Mouse (Mus musculus): ENCODE results near the gene Grin2d. TPM values are rescaled to one million over a fixed set of nuclear protein-coding genes. Genes with fewer than 3 reads are reported as not detected.

Gene Grin2d
- polyA plus RNA-seq, 1 experiment from 2014 or later: 0.43 TPM

DNA sequence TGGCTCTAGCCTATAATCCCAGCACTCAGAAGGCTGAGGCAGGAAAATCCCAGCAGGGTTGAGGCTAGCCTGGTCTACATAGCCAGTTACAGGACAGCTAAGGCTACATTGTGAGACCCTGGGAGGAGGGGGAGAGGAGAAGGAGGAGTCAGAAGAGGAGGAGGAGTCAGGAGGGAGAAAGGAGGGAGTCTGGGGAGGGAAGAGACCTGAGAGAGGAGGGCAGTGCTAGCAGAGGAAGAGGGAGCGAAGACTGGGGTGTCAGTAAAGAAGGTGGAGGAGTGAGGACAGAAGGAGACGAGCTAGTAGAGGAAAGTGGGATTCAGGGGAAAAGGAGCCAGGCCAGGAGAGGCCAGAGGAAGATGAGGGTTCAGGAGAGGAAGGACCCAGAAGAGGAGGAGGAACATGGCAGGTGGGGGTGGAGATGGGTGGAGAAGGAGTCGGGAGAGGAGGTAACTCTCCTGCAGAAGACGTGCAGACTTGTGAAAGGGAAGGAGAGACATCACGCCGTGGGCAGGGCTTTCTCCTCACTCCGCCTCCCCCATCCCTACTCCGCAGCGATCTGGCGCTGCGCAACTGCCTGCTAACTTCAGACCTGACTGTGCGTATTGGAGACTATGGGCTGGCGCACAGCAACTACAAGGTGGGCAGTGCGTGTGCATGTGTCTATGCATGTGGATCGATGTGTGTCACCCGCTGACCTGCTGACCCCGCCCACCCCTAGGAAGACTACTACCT is 86.3 kb downstream of the Grin2d start:
- DNase-seq: no peak
- Histone ChIP-seq H3K27me3 (ENCODE audit: insufficient read depth, low read length) (peaks cover 3% of the 10 kb centered on the region; the same call in 1 of the 2 replicates), H3K9me3 (ENCODE audit: low read depth, low read length) (no peaks in the 10 kb centered on the region), H3K4me3 (ENCODE audit: low read depth, low read length) (no peak overlapping the region), H3K4me2 (no peak overlapping the region), H3K9ac (no peak overlapping the region), H3K36me3 (ENCODE audit: insufficient read depth) (peaks cover 22% of the 10 kb centered on the region), H3K27ac (ENCODE audit: low read depth) (no peak overlapping the region), H3K4me1 (ENCODE audit: insufficient read depth) (no peaks in the 10 kb centered on the region)
- no peak for ATAC-seq (ENCODE audit: insufficient read depth)
- WGBS: 74% methylated on average over 17 of the region's 17 CpGs
- no peak for TF ChIP-seq CTCF (IDR thresholded peaks at IDR 0.05; ENCODE audit: low read depth)

GRCm38 (mm10) chr7:45790721-45791120 is 87.5 kb downstream of the Grin2d start:
- Histone ChIP-seq H3K4me2 (no peak overlapping the region), H3K9me3 (ENCODE audit: low read depth, low read length) (no peaks in the 10 kb centered on the region), H3K36me3 (ENCODE audit: insufficient read depth) (peaks cover 22% of the 10 kb centered on the region), H3K4me3 (ENCODE audit: low read depth, low read length) (no peak overlapping the region), H3K4me1 (ENCODE audit: insufficient read depth) (no peaks in the 10 kb centered on the region), H3K9ac (no peak overlapping the region), H3K27me3 (ENCODE audit: insufficient read depth, low read length) (0 out of 2 replicates have a peak, but pooled peaks cover 7% of the 10 kb centered on the region), H3K27ac (ENCODE audit: low read depth) (no peak overlapping the region)
- DNase-seq (no peak), ATAC-seq (ENCODE audit: insufficient read depth) (no peak)
- no peak for TF ChIP-seq CTCF (IDR thresholded peaks at IDR 0.05; ENCODE audit: low read depth)
- 55% methylated on average over 6 of the region's 6 CpGs for WGBS

- no peak overlapping the region for H3K9ac ChIP-seq
- peaks cover 17% of the 10 kb centered on the region; the same call in 1 of the 2 replicates for H3K36me3 ChIP-seq (ENCODE audit: insufficient read depth)
- H3K27me3 ChIP-seq (ENCODE audit: insufficient read depth, low read length): 0 out of 2 replicates have a peak, but pooled peaks cover 7% of the 10 kb centered on the region
- ATAC-seq (ENCODE audit: insufficient read depth) (no peak), DNase-seq (no peak)
- H3K4me2 ChIP-seq: peak overlapping the region; percentile 92
- TF ChIP-seq CTCF (IDR thresholded peaks at IDR 0.05; ENCODE audit: low read depth): no peak
- H3K27ac ChIP-seq (ENCODE audit: low read depth): no peak overlapping the region
- WGBS: 79% methylated on average over 22 of the region's 22 CpGs
- H3K4me3 ChIP-seq (ENCODE audit: low read depth, low read length): no peak overlapping the region; the same call in 1 of the 2 replicates
- H3K4me1 ChIP-seq (ENCODE audit: insufficient read depth): peaks cover 11% of the 10 kb centered on the region; the same call in 1 of the 2 replicates
- no peaks in the 10 kb centered on the region for H3K9me3 ChIP-seq (ENCODE audit: low read depth, low read length)
Observed at GRCm38 (mm10) chr7:45787642-45788041, 90.5 kb downstream of the Grin2d start.

GRCm38 (mm10) chr7:45786661-45787413 is 91.3 kb downstream of the Grin2d start:
- H3K9me3 ChIP-seq (ENCODE audit: low read depth, low read length): no peaks in the 10 kb centered on the region
- H3K9ac ChIP-seq: no peak overlapping the region; the same call in 1 of the 2 replicates
- peaks cover 15% of the 10 kb centered on the region; the same call in 1 of the 2 replicates for H3K36me3 ChIP-seq (ENCODE audit: insufficient read depth)
- 0 out of 2 replicates have a peak, but pooled peaks cover 7% of the 10 kb centered on the region for H3K27me3 ChIP-seq (ENCODE audit: insufficient read depth, low read length)
- ATAC-seq (ENCODE audit: insufficient read depth) (peak; percentile 45), DNase-seq (peak; percentile 69)
- H3K4me3 ChIP-seq (ENCODE audit: low read depth, low read length): peak overlapping the region; percentile 58
- H3K4me2 ChIP-seq: peak overlapping the region; percentile 92
- WGBS: 12% methylated on average over 17 of the region's 17 CpGs
- peaks cover 11% of the 10 kb centered on the region; the same call in 1 of the 2 replicates for H3K4me1 ChIP-seq (ENCODE audit: insufficient read depth)
- no peak for TF ChIP-seq CTCF (IDR thresholded peaks at IDR 0.05; ENCODE audit: low read depth)
- no peak overlapping the region for H3K27ac ChIP-seq (ENCODE audit: low read depth)

- Histone ChIP-seq H3K4me2 (peak overlapping the region; percentile 92), H3K9me3 (ENCODE audit: low read depth, low read length) (no peaks in the 10 kb centered on the region), H3K27me3 (ENCODE audit: insufficient read depth, low read length) (0 out of 2 replicates have a peak, but pooled peaks cover 7% of the 10 kb centered on the region), H3K9ac (peak overlapping the region; percentile 54; the same call in 1 of the 2 replicates), H3K36me3 (ENCODE audit: insufficient read depth) (peaks cover 13% of the 10 kb centered on the region; the same call in 1 of the 2 replicates), H3K4me3 (ENCODE audit: low read depth, low read length) (peak overlapping the region; percentile 58), H3K27ac (ENCODE audit: low read depth) (no peak overlapping the region), H3K4me1 (ENCODE audit: insufficient read depth) (peaks cover 11% of the 10 kb centered on the region; the same call in 1 of the 2 replicates)
- ATAC-seq (ENCODE audit: insufficient read depth) (peak; percentile 50; the same call in 1 of the 2 replicates), DNase-seq (peak; percentile 80)
- under 1% methylated on average over 14 of the region's 14 CpGs for WGBS
- no peak for TF ChIP-seq CTCF (IDR thresholded peaks at IDR 0.05; ENCODE audit: low read depth)
Observed at GRCm38 (mm10) chr7:45786136-45786578, 92.0 kb downstream of the Grin2d start.

GRCm38 (mm10) chr7:45785388-45786135 is 92.6 kb downstream of the Grin2d start:
- peak overlapping the region; percentile 54 for H3K9ac ChIP-seq
- H3K27ac ChIP-seq (ENCODE audit: low read depth): no peak overlapping the region
- WGBS: under 1% methylated on average over 41 of the region's 42 CpGs
- DNase-seq (no peak), ATAC-seq (ENCODE audit: insufficient read depth) (peak; percentile 25)
- H3K4me1 ChIP-seq (ENCODE audit: insufficient read depth): peaks cover 11% of the 10 kb centered on the region; the same call in 1 of the 2 replicates
- 0 out of 2 replicates have a peak, but pooled peaks cover 7% of the 10 kb centered on the region for H3K27me3 ChIP-seq (ENCODE audit: insufficient read depth, low read length)
- H3K9me3 ChIP-seq (ENCODE audit: low read depth, low read length): no peaks in the 10 kb centered on the region
- peak overlapping the region; percentile 58 for H3K4me3 ChIP-seq (ENCODE audit: low read depth, low read length)
- peak overlapping the region; percentile 92 for H3K4me2 ChIP-seq
- TF ChIP-seq CTCF (IDR thresholded peaks at IDR 0.05; ENCODE audit: low read depth): peak; percentile 5; the same call in 1 of the 2 replicates
- H3K36me3 ChIP-seq (ENCODE audit: insufficient read depth): peaks cover 12% of the 10 kb centered on the region; the same call in 1 of the 2 replicates

All from lung, embryonic 14.5 days (tissue).